Mouse (Mus musculus) CD4-positive helper T cell, adult 2 months (primary cell): ENCODE data around the gene Itpkb.

Experiments
- DNase-seq: peaks from one replicate; pipeline ENCODE4 v3.0.0-alpha.2; 2012; ENCODE audit warnings: low read depth, missing footprints, low spot score

Itpkb gene

GRCm38 (mm10) chr1:180417118-180417517 lies 86.8 kb downstream of the Itpkb start:
- DNase-seq: no peak

- DNase-seq: no peak
Measured at GRCm38 (mm10) chr1:180419059-180419458, 88.8 kb downstream of the Itpkb start.

- DNase-seq: no peak
Measured at GRCm38 (mm10) chr1:180420496-180421164, 90.3 kb downstream of the Itpkb start.

GRCm38 (mm10) chr1:180421165-180421909 lies 91.1 kb downstream of the Itpkb start:
- DNase-seq: no peak

- DNase-seq: peak; percentile 71
Measured at GRCm38 (mm10) chr1:180422076-180422828, 92.0 kb downstream of the Itpkb start.

- no peak for DNase-seq
Measured at GRCm38 (mm10) chr1:180423008-180423639, 92.8 kb downstream of the Itpkb start.

GRCm38 (mm10) chr1:180423931-180424330 lies 93.6 kb downstream of the Itpkb start:
- no peak for DNase-seq

GRCm38 (mm10) chr1:180426405-180426804 lies 96.1 kb downstream of the Itpkb start:
- DNase-seq: no peak

- DNase-seq: no peak
Measured at GRCm38 (mm10) chr1:180427685-180428084, 97.4 kb downstream of the Itpkb start.

GRCm38 (mm10) chr1:180428101-180428712 lies 97.9 kb downstream of the Itpkb start:
- DNase-seq: peak; percentile 78

- no peak for DNase-seq
Measured at GRCm38 (mm10) chr1:180428871-180429270, 98.6 kb downstream of the Itpkb start.

- DNase-seq: no peak
Measured at GRCm38 (mm10) chr1:180429819-180430218, 99.5 kb downstream of the Itpkb start.

GRCm38 (mm10) chr1:180431833-180432232 lies 101.5 kb downstream of the Itpkb start:
- peak; percentile 84 for DNase-seq

GRCm38 (mm10) chr1:180433098-180433538 lies 102.8 kb downstream of the Itpkb start:
- DNase-seq: no peak

- DNase-seq: no peak
Measured at GRCm38 (mm10) chr1:180433796-180434566, 103.7 kb downstream of the Itpkb start.

GRCm38 (mm10) chr1:180434925-180435324 lies 104.6 kb downstream of the Itpkb start:
- DNase-seq: peak; percentile 63

GRCm38 (mm10) chr1:180439496-180439895 lies 109.2 kb downstream of the Itpkb start:
- DNase-seq: no peak

GRCm38 (mm10) chr1:180444411-180444810 lies 114.1 kb downstream of the Itpkb start:
- no peak for DNase-seq

GRCm38 (mm10) chr1:180449641-180450040 lies 119.4 kb downstream of the Itpkb start:
- DNase-seq: no peak

GRCm38 (mm10) chr1:180458274-180458673 lies 128.0 kb downstream of the Itpkb start:
- DNase-seq: no peak

GRCm38 (mm10) chr1:180458680-180459079 lies 128.4 kb downstream of the Itpkb start:
- no peak for DNase-seq
